Mouse (Mus musculus) left cerebral cortex, adult 18-20 months (tissue): ENCODE data around the gene Pafah1b3. TPM values are rescaled to one million over a fixed set of nuclear protein-coding genes. Genes with fewer than 3 reads are reported as not detected.

Source experiments
- DNase-seq, 2 experiments: peaks; one replicate each; pipeline ENCODE4 v3.0.0; 2021 to 2022; ENCODE audit warnings: low spot score in 2 of 2, mixed read lengths in 1 of 2
- total RNA-seq, 2 experiments: library from RNA; stranded (reverse); gene quantifications; 2 replicates each; pipeline ENCODE4 v1.2.3; 2021

Pafah1b3 gene
- total RNA-seq, 2 experiments from 2014 or later, result 35.7 to 36.9 TPM

GRCm38 (mm10) chr7:25282731-25283211, 15.0 kb downstream of the Pafah1b3 start:
- no peak for DNase-seq

GRCm38 (mm10) chr7:25281734-25282601, 15.8 kb downstream of the Pafah1b3 start:
- DNase-seq, result peak; percentile 95 to 96

GRCm38 (mm10) chr7:25281166-25281733, 16.5 kb downstream of the Pafah1b3 start:
- DNase-seq, result peak in 1 of 2 experiments; percentile 10

- peak in 1 of 2 experiments; percentile 18 for DNase-seq
These were observed 17.7 kb downstream of the Pafah1b3 start for GRCm38 (mm10) chr7:25279861-25280791.

- DNase-seq, result peak; percentile 80 to 86
These were observed 18.5 kb downstream of the Pafah1b3 start for GRCm38 (mm10) chr7:25279076-25279860.

- DNase-seq, result peak; percentile 76 to 79
These were observed 19.3 kb downstream of the Pafah1b3 start for GRCm38 (mm10) chr7:25278341-25279075.

- no peak for DNase-seq
These were observed 19.8 kb downstream of the Pafah1b3 start for GRCm38 (mm10) chr7:25277998-25278340.

- peak in 1 of 2 experiments; percentile 3 for DNase-seq
These were observed 20.4 kb downstream of the Pafah1b3 start for GRCm38 (mm10) chr7:25277405-25277804.

- no peak for DNase-seq
These were observed 22.1 kb downstream of the Pafah1b3 start for GRCm38 (mm10) chr7:25275555-25276298.

GRCm38 (mm10) chr7:25274996-25275395, 22.8 kb downstream of the Pafah1b3 start:
- no peak for DNase-seq

GRCm38 (mm10) chr7:25274571-25274970, 23.2 kb downstream of the Pafah1b3 start:
- no peak for DNase-seq

- DNase-seq, result no peak
These were observed 24.2 kb downstream of the Pafah1b3 start for GRCm38 (mm10) chr7:25273259-25274241.

GRCm38 (mm10) chr7:25272445-25273258, 25.1 kb downstream of the Pafah1b3 start:
- no peak for DNase-seq

- DNase-seq, result no peak
These were observed 25.9 kb downstream of the Pafah1b3 start for GRCm38 (mm10) chr7:25271651-25272444.

- DNase-seq, result no peak
These were observed 26.8 kb downstream of the Pafah1b3 start for GRCm38 (mm10) chr7:25270652-25271633.
